Mouse (Mus musculus) liver, embryonic 13.5 days (tissue): ENCODE results near the gene Lypd8. TPM values are rescaled to one million over a fixed set of nuclear protein-coding genes. Genes with fewer than 3 reads are reported as not detected.

Source experiments
- ATAC-seq: fragments of 200-750 bp; cut with Nextera tagmentation; 2 replicates; pipeline ENCODE4 v1.8.0; 2017; ENCODE audit warnings: low read depth, mild to moderate bottlenecking, moderate number of reproducible peaks, moderate library complexity
- DNase-seq: peaks from one replicate; pipeline ENCODE4 v3.0.0; 2022
- H3K27ac ChIP-seq: fragments of 300-500 bp; sonication (generic); 2 replicates; pipeline ENCODE4 v1.5.1; 2015; ENCODE audit warnings: moderate library complexity, mild to moderate bottlenecking, inconsistent platforms
- H3K27me3 ChIP-seq: fragments of 300-500 bp; sonication (generic); 2 replicates; pipeline ENCODE4 v1.6.1; 2015; ENCODE audit warnings: mild to moderate bottlenecking, inconsistent platforms
- H3K36me3 ChIP-seq: fragments of 300-500 bp; sonication (generic); 2 replicates; pipeline ENCODE4 v1.6.1; 2015; ENCODE audit warnings: mild to moderate bottlenecking, inconsistent platforms
- H3K4me1 ChIP-seq: fragments of 300-500 bp; sonication (generic); replicated peaks from 2 replicates; pipeline ENCODE4 v1.6.1; 2015; ENCODE audit warnings: inconsistent platforms
- H3K4me2 ChIP-seq: fragments of 300-500 bp; sonication (generic); 2 replicates; pipeline ENCODE4 v1.6.1; 2015; ENCODE audit warnings: inconsistent platforms, mild to moderate bottlenecking, moderate library complexity
- H3K4me3 ChIP-seq: fragments of 300-500 bp; sonication (generic); replicated peaks from 2 replicates; pipeline ENCODE4 v1.5.1; 2015; ENCODE audit warnings: mild to moderate bottlenecking, inconsistent platforms
- H3K9ac ChIP-seq: fragments of 300-500 bp; sonication (generic); 2 replicates; pipeline ENCODE4 v1.6.1; 2015; ENCODE audit warnings: mild to moderate bottlenecking, inconsistent platforms
- H3K9me3 ChIP-seq: fragments of 300-500 bp; sonication (generic); replicated peaks from 2 replicates; pipeline ENCODE4 v1.6.1; 2016; ENCODE audit warnings: inconsistent platforms
- WGBS: fragments of 180-500 bp; shearing (Covaris S2); methylation state at CpG from one replicate; pipeline ENCODE4 v1.1.7; 2015; ENCODE audit not compliant: insufficient replicate concordance; 5-methylcytosine and 5-hydroxymethylcytosine counted together
- polyA plus RNA-seq: library from polyadenylated mRNA; unstranded; fragments of >200 nt; fragmentation: Nextera tagmentation; extraction: Ambion mirVana; gene quantifications from 2 replicates; pipeline ENCODE4 v1.2.1, GENCODE M21; 2015

Gene Lypd8
- polyA plus RNA-seq = 0.39 TPM in 1 of 2 replicates, not detected in the other

DNA sequence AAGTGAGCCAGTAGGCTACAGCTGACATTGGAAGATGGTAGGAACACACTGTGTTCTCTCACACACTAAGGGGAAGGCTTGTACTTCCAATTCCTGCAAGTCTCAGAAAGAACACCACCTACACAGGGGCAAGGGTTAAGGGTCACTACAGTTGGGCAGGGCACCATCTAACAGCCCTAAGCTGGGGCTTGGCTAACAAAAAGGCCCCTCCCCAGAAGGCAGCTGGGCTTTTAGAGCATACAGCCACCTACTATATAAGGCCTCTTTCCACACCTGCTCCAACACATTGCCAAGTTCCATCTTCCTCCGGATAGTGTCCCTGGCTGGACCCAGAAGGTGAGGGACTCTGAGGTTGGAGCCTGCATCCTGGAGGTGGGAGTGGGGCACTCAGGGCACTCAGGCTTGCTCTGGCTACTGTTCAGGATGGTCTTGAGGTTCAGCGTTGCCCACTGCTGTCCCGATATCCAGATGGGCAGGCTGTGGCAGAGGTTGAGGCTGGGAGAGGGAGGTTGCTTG lies at the start of gene Lypd8:
TSS of gene Lypd8 (plus strand) at position 281 of the 516 bp plus-strand sequence.
- peaks cover 6% of the 10 kb centered on the region; the same call in 1 of the 2 replicates for H3K27me3 ChIP-seq
- H3K4me1 ChIP-seq = peaks cover 7% of the 10 kb centered on the region
- no peak within 1 kb of the TSS for H3K4me3 ChIP-seq
- H3K9me3 ChIP-seq = no peaks in the 10 kb centered on the region
- H3K4me2 ChIP-seq = no peak within 1 kb of the TSS
- H3K36me3 ChIP-seq = no peaks in the 10 kb centered on the region
- DNase-seq = no peak
- no peak for ATAC-seq
- H3K9ac ChIP-seq = no peak within 1 kb of the TSS
- WGBS = 66% methylated on average over 3 of the region's 3 CpGs
- H3K27ac ChIP-seq = no peak within 1 kb of the TSS

DNA sequence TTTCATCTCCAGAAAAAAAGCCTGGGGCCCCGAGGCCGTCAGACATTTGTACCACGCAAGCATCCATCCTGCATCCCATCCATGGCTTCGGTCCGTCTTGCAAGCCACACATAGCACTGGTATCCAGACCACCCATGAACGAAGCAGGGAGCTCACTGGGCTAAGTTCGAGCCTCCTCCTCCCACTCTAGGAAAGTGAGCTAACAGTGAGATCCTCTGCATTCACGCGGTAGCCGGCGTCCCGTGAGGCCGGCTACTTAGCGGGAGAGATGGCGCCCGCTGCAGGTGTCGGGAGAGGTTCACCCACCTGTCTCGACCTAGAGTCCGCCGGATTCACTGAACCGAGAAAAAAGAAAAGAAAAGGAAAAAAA lies 49.0 kb upstream of the Lypd8 start:
- peak overlapping the region; percentile 94 for H3K27ac ChIP-seq
- no peaks in the 10 kb centered on the region for H3K27me3 ChIP-seq
- H3K36me3 ChIP-seq = peaks cover 45% of the 10 kb centered on the region
- ATAC-seq (peak; percentile 19; the same call in 1 of the 2 replicates), DNase-seq (no peak)
- H3K4me3 ChIP-seq = peak overlapping the region; percentile 93
- peaks cover 78% of the 10 kb centered on the region for H3K4me1 ChIP-seq
- WGBS = under 1% methylated on average over 21 of the region's 21 CpGs
- H3K9me3 ChIP-seq = no peaks in the 10 kb centered on the region
- peak overlapping the region; percentile 91 for H3K9ac ChIP-seq
- peak overlapping the region; percentile 98 for H3K4me2 ChIP-seq

DNA sequence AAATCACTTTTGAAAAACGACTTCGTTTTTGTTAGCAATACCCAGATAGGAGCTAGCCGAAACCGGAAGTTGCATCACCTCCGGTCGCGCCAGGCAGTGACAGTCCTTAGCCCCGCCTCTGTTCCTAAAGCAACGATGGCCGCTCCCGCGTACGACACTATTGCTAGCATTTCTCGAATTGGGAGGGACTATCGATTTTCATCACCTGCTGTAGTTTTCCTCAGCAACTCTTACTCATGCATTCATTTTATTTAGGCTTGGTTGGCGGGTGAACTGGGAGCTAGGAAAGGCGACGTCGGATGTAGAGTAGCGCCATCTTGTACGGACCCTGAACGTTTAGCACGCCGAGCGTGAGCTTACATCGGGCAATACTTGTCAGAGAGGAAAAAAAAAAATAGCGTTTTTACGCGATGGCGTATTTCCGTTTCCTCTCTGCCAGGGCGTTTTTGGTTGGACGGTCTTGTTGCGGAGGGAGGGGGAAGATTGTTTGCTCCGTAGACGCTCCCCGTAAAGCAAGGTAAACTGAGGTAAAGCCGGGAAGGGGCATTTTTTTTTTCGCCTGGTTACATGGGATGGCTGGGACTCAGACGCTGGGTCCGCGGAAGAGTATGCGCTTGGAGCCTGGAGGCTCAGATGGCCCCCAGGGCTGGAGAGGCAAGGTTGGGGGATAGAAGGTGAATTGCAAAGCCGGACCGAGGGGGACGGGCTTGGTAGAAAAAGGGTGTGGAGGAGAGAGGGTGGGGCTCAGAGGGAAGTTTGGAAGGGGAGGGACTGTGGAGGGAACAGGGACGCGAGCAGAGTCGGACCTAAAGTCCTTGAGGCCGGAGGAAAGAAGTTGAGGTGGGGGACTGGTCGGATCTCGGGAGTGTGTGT lies 48.3 kb upstream of the Lypd8 start, which contains the start of the genes Zfp672 and Sh3bp5l:
TSS of gene Zfp672 (minus strand) at position 64 of the 873 bp plus-strand sequence.
TSS of gene Sh3bp5l (plus strand) at position 449 of the 873 bp plus-strand sequence.
- H3K36me3 ChIP-seq = peaks cover 48% of the 10 kb centered on the region

DNA sequence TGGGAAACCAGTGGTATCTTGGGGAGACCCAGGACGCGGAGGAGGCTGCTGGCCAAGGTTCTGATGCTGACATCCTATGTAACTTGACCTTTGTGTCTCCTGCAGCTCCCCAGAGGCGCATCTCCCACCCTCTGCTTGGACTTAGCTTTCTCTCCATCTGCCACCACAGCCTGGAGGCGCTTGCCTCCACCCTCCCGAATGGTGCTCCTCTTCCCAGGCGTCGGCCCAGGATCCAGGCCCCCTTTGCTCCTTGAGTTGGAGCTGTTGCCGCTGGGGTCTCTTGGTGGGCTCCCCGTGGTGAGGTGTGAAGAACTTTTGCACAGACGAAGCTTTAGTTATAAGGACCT lies 47.7 kb upstream of the Lypd8 start:
- 11% methylated on average over 10 of the region's 10 CpGs for WGBS
- Histone ChIP-seq H3K9ac (peak overlapping the region; percentile 91), H3K27me3 (no peaks in the 10 kb centered on the region), H3K4me1 (peaks cover 67% of the 10 kb centered on the region), H3K9me3 (no peaks in the 10 kb centered on the region), H3K36me3 (peaks cover 52% of the 10 kb centered on the region), H3K4me2 (peak overlapping the region; percentile 98), H3K27ac (peak overlapping the region; percentile 94), H3K4me3 (peak overlapping the region; percentile 93)
- DNase-seq (no peak), ATAC-seq (peak; percentile 5; the same call in 1 of the 2 replicates)

More for the DNA sequence above, 48.3 kb upstream of the Lypd8 start, which contains the start of the genes Zfp672 and Sh3bp5l:
- Histone ChIP-seq H3K9ac (peak within 1 kb of the TSS; percentile 91), H3K27me3 (no peaks in the 10 kb centered on the region), H3K27ac (peak within 1 kb of the TSS; percentile 94), H3K4me1 (peaks cover 72% of the 10 kb centered on the region), H3K4me2 (peak within 1 kb of the TSS; percentile 98), H3K4me3 (peak within 1 kb of the TSS; percentile 93), H3K9me3 (no peaks in the 10 kb centered on the region)
- peak; percentile 90 for ATAC-seq
- peak; percentile 83 for DNase-seq
- under 1% methylated on average over 52 of the region's 52 CpGs for WGBS

DNA sequence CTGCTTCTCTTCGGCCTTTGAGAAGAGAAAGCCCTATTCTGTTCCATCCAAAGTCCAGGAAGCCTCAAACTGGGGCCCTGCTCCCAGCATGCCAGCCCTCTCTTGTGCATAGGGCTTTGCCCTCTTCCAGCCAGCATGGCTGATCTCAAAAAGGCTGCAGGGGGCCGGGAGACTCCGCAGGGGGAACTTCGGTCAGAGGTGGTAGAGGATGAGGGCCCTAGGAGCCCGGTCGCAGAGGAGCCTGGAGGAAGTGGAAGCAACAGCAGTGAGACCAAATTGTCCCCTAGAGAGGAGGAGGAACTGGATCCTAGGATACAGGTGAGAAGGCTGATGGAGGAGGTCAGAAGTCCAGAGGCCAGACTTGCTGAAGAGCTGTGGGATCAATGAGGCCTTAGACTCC lies 47.3 kb upstream of the Lypd8 start:
- Histone ChIP-seq H3K9me3 (no peaks in the 10 kb centered on the region), H3K4me3 (peak overlapping the region; percentile 93), H3K4me1 (peaks cover 65% of the 10 kb centered on the region), H3K27me3 (no peaks in the 10 kb centered on the region), H3K36me3 (peaks cover 56% of the 10 kb centered on the region), H3K9ac (peak overlapping the region; percentile 91), H3K4me2 (peak overlapping the region; percentile 98), H3K27ac (peak overlapping the region; percentile 94)
- DNase-seq (no peak), ATAC-seq (no peak)
- WGBS = 80% methylated on average over 6 of the region's 6 CpGs

DNA sequence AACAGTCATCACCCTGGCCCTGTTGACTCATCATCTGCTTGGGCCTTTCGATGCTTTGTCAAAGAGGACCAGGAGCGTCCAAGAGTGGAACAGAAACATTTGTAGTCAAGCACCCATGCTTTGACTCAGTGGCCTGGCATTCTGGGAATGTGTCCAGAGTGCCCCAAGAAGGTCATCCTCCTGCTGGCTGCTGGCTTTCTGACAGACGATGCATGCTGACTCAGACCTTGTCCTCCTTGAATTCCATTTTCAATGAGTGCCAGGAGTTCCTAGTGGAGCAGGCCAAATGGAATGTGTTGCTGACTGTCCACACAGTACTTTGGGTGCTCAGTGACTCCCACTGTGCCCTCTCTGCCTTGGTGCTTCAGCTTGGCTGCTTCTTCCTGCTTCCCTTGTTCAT lies 44.1 kb upstream of the Lypd8 start:
- Histone ChIP-seq H3K9ac (no peak overlapping the region), H3K4me3 (no peak overlapping the region), H3K27ac (peak overlapping the region; percentile 9; the same call in 1 of the 2 replicates), H3K9me3 (no peaks in the 10 kb centered on the region), H3K27me3 (no peaks in the 10 kb centered on the region), H3K36me3 (peaks cover 60% of the 10 kb centered on the region), H3K4me1 (peaks cover 37% of the 10 kb centered on the region), H3K4me2 (no peak overlapping the region)
- DNase-seq (no peak), ATAC-seq (no peak)
- 84% methylated on average over 3 of the region's 3 CpGs for WGBS

DNA sequence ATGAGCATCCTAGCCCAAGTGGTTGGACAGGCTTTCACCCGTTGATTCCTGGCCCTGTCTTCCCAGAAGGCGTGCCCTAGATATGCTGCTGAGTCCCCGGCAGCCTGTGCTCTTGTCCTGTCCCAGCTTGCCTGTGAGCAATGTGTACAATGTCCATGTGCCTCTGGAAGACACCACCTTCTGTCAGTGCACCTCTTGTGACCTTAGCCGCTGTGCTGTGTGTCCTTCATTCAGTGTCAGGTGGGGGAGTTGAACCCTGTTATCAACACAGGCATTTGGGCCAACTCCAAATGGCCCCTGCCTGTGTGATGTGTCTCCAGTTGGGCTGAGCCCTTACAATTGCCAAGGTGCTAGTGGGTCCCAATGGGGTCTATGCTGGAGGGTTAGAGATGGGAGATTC lies 32.1 kb upstream of the Lypd8 start:
- 0 out of 2 replicates have a peak overlapping the region, but pooled peaks have one; percentile 5 for H3K27ac ChIP-seq
- H3K9ac ChIP-seq = no peak overlapping the region
- no peak overlapping the region for H3K4me3 ChIP-seq
- WGBS = 83% methylated on average over 4 of the region's 4 CpGs
- ATAC-seq = no peak
- H3K4me1 ChIP-seq = peaks cover 36% of the 10 kb centered on the region
- no peak for DNase-seq
- no peaks in the 10 kb centered on the region for H3K27me3 ChIP-seq
- H3K36me3 ChIP-seq = peaks cover 57% of the 10 kb centered on the region
- H3K4me2 ChIP-seq = no peak overlapping the region
- no peaks in the 10 kb centered on the region for H3K9me3 ChIP-seq

DNA sequence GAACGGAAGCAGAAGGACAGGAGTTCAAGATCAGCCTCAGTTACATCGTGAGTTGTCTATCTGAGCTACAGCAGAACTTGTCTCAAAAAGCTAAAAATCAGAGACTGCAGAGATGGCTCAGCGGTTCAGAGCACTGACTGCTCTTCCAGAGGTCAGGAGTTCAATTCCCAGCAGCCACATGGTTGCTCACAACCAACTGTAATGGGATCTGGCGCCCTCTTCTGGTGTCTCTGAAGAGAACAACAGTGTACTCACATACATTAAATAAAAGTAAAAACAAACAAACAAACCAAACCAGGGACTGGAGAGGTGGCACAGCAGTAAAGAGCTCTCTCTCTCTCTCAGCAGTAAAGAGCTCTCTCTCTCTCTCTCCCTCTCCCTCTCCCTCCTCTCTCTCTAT lies 28.2 kb upstream of the Lypd8 start:
- Histone ChIP-seq H3K9ac (peak overlapping the region; percentile 46; the same call in 1 of the 2 replicates), H3K4me2 (peak overlapping the region; percentile 33; the same call in 1 of the 2 replicates), H3K4me3 (no peak overlapping the region), H3K27me3 (no peaks in the 10 kb centered on the region), H3K36me3 (peaks cover 28% of the 10 kb centered on the region), H3K27ac (peak overlapping the region; percentile 94), H3K4me1 (peaks cover 75% of the 10 kb centered on the region), H3K9me3 (no peaks in the 10 kb centered on the region)
- DNase-seq = no peak
- 72% methylated on average over 4 of the region's 4 CpGs for WGBS
- ATAC-seq = no peak

DNA sequence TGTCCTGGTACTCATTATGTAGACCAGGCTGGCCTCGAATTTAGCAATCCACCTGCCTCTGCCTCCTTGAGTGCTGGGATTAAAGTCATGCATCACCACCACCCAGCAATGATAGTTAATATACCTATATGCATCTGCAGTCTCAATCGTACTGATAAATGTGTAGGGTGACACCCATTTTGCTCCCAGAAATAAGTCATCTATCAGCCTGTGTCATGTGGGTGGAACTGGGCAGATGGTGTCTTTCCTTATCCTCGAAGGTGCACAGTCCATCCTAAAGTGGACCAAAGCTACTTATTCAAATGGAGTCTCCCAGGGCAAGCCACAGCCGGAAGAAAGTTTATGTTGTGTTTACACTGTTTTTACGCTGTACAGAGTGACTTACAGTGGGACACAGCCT lies 27.7 kb upstream of the Lypd8 start:
- Histone ChIP-seq H3K27ac (peak overlapping the region; percentile 94), H3K9ac (peak overlapping the region; percentile 46; the same call in 1 of the 2 replicates)

DNA sequence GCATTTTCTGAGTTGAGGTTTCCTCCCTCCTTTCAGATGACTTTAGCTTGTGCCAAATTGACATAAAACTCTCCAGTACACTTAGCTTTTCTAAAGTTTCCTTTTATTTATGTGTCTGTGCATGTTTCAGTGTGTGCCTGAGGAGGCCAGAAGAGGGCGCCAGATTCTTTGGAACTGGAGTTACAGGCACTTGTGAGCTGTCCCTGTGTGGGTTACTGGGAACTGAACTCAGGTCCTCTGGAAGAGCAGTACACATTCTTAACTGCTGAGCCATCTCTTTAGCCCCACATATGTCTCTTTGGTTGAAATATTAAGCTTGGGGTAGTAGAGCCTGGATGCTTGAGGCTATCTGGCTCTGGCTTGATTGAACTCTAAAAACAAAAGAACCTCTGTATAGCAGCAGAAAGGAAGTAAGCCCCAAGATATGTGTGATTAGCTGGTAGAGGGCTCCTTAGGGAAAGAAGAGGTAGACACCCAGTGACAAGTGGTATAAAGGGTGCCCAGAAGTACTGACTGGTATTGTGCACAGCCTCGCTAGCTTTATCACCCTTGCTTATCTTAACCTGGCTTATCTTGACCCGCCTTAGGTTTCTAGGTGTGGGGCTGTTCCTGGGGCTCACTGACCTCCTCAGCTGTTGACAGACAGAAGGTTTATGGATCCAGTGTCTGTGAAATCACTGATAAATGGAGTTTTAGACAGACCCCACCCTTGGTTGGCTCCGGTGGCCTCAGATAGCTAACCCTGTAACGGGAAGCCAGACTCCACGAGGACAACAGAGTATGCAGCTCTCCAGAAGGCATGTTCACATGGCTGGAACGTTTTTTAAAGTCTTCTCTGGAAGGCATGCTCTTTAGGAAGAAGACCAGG lies 25.9 kb upstream of the Lypd8 start:
- ATAC-seq = peak; percentile 93
- peak overlapping the region; percentile 27 for H3K4me3 ChIP-seq
- DNase-seq = peak; percentile 85
- peak overlapping the region; percentile 60 for H3K4me2 ChIP-seq
- H3K27me3 ChIP-seq = no peaks in the 10 kb centered on the region
- peak overlapping the region; percentile 94 for H3K27ac ChIP-seq
- H3K36me3 ChIP-seq = peaks cover 6% of the 10 kb centered on the region
- peak overlapping the region; percentile 66 for H3K9ac ChIP-seq
- H3K4me1 ChIP-seq = peaks cover 81% of the 10 kb centered on the region
- H3K9me3 ChIP-seq = no peaks in the 10 kb centered on the region
- WGBS = 7% methylated on average over 7 of the region's 7 CpGs

More for the DNA sequence above, 27.7 kb upstream of the Lypd8 start:
- 49% methylated on average over 5 of the region's 5 CpGs for WGBS
- peaks cover 22% of the 10 kb centered on the region for H3K36me3 ChIP-seq
- DNase-seq (peak; percentile 62), ATAC-seq (peak; percentile 64)
- H3K9me3 ChIP-seq = no peaks in the 10 kb centered on the region
- peaks cover 79% of the 10 kb centered on the region for H3K4me1 ChIP-seq
- H3K27me3 ChIP-seq = no peaks in the 10 kb centered on the region
- H3K4me3 ChIP-seq = no peak overlapping the region
- H3K4me2 ChIP-seq = peak overlapping the region; percentile 33
